Mouse (Mus musculus) bone marrow, adult 2 months (tissue): ENCODE data around the gene Ncaph2. TPM values are rescaled to one million over a fixed set of nuclear protein-coding genes. Genes with fewer than 3 reads are reported as not detected.

Source experiments
- H3K27ac ChIP-seq: fragments of 200-500 bp; 2 replicates; pipeline ENCODE4 v1.5.1; 2012; ENCODE audit warnings: low read depth, mild to moderate bottlenecking, control low read depth, inconsistent platforms, low read length; ENCODE audit not compliant: control insufficient read depth, poor library complexity, insufficient read depth
- H3K4me1 ChIP-seq: fragments of 200-500 bp; 2 replicates; pipeline ENCODE4 v1.6.1; 2011; ENCODE audit warnings: low read length; ENCODE audit not compliant: control insufficient read depth, insufficient read depth
- H3K4me3 ChIP-seq: fragments of 200-500 bp; replicated peaks from 2 replicates; pipeline ENCODE3; 2011; ENCODE audit warnings: mild to moderate bottlenecking, low read depth, low read length, control low read depth; ENCODE audit not compliant: control insufficient read depth
- CTCF ChIP-seq: fragments of 200-500 bp; IDR thresholded peaks from 2 replicates; pipeline ENCODE4 v1.5.1; 2011; ENCODE audit warnings: low read length, control low read depth; ENCODE audit not compliant: control insufficient read depth, insufficient read depth
- POLR2A ChIP-seq: fragments of 200-500 bp; IDR thresholded peaks from 2 replicates; pipeline ENCODE4 v1.6.1; 2011; ENCODE audit warnings: low read depth, mild to moderate bottlenecking, control low read depth, low read length, borderline replicate concordance; ENCODE audit not compliant: control insufficient read depth
- WGBS: fragments of 180-500 bp; shearing (Covaris S2); methylation state at CpG from one replicate; pipeline ENCODE4 v1.1.7; 2018; 5-methylcytosine and 5-hydroxymethylcytosine counted together
- polyA plus RNA-seq: library from polyadenylated mRNA; stranded (reverse); fragments of >200 nt; gene quantifications from 2 replicates; pipeline ENCODE4 v1.2.4, GENCODE M21; 2011; ENCODE audit warnings: low replicate concordance; ENCODE audit not compliant: missing spikeins, insufficient read depth, insufficient read length

Gene Ncaph2
- polyA plus RNA-seq, 1 experiment, result 191 TPM

- peak overlapping the region; percentile 85 for H3K27ac ChIP-seq
- 1% methylated on average over 35 of the region's 35 CpGs for WGBS
- TF ChIP-seq POLR2A (no peak), CTCF (peak; percentile 80)
- no peaks in the 10 kb centered on the region for H3K4me1 ChIP-seq
- H3K4me3 ChIP-seq, result peak overlapping the region; percentile 94
Measured at GRCm38 (mm10) chr15:89373027-89373761, 17.7 kb downstream of the Ncaph2 start.

DNA sequence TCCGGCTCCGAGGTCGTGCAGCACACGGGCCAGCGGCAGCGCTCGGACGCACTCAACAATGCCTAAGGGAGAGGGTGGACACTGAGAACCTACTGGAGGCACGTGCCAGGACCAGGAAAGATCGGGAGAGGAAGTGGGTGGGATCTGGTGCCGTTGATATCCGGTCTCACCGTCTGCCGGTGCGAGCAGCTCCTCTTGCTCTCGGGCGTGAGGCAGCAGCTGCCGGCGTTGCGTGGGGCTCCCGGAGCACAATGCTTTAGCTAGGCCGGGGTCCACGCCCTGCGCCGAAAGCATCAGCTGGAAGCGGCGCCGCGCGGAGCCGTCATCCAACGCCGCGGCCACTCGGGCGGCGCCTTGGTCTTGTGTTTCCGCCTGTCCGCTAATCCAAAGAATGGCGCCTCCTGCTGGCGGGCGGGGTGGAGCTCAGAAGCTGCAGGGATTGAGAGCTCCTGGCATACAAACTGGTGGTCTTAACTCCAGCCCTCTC is 18.3 kb downstream of the Ncaph2 start, which contains the start of gene Sco2:
TSS of gene Sco2 (minus strand) at position 85 of the 487 bp plus-strand sequence.
- under 1% methylated on average over 42 of the region's 42 CpGs for WGBS
- Histone ChIP-seq H3K4me3 (peak within 1 kb of the TSS; percentile 94), H3K27ac (peak within 1 kb of the TSS; percentile 85), H3K4me1 (no peaks in the 10 kb centered on the region)
- TF ChIP-seq CTCF (peak; percentile 81), POLR2A (peak; percentile 24; the same call in 1 of the 2 replicates)

GRCm38 (mm10) chr15:89374340-89374739 is 18.8 kb downstream of the Ncaph2 start:
- WGBS, result 58% methylated on average over 9 of the region's 9 CpGs
- peak overlapping the region; percentile 94 for H3K4me3 ChIP-seq
- H3K27ac ChIP-seq, result no peak overlapping the region
- no peaks in the 10 kb centered on the region for H3K4me1 ChIP-seq
- no peak for TF ChIP-seq POLR2A
- no peak for TF ChIP-seq CTCF

GRCm38 (mm10) chr15:89374801-89375534 is 19.4 kb downstream of the Ncaph2 start:
- WGBS, result 87% methylated on average over 17 of the region's 17 CpGs
- no peaks in the 10 kb centered on the region for H3K4me1 ChIP-seq
- no peak overlapping the region for H3K27ac ChIP-seq
- no peak overlapping the region for H3K4me3 ChIP-seq
- TF ChIP-seq POLR2A (no peak), CTCF (no peak)

DNA sequence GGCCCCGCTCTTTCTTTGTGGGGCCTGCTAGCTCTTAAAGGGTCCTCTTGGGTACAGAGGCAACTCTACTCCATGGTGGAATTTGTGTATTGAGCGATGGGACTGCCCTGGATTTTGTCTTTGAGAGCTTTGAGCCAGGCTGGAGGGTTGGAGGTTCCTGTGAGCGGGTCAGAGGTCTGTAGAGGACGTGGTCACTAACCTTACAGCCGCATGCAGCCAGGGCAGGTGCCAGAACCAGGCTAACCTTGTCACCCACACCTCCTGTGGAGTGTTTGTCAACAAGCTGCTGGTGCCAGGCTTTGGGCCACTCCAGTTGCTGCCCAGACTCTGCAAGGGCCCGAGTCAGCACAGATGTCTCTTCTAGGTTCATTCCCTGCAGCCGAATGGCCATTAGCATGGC is 20.5 kb downstream of the Ncaph2 start:
- no peak for TF ChIP-seq POLR2A
- TF ChIP-seq CTCF, result no peak
- WGBS, result 79% methylated on average over 7 of the region's 7 CpGs
- Histone ChIP-seq H3K27ac (no peak overlapping the region), H3K4me3 (no peak overlapping the region), H3K4me1 (no peaks in the 10 kb centered on the region)

- Histone ChIP-seq H3K4me3 (no peak within 1 kb of the TSS), H3K27ac (no peak within 1 kb of the TSS), H3K4me1 (no peaks in the 10 kb centered on the region)
- TF ChIP-seq POLR2A, result no peak
- WGBS, result 86% methylated on average over 16 of the region's 16 CpGs
Measured at GRCm38 (mm10) chr15:89376957-89377356, 21.4 kb downstream of the Ncaph2 start, which contains the start of gene Tymp. Gene Tymp (minus strand): TSS chr15:89377039.

DNA sequence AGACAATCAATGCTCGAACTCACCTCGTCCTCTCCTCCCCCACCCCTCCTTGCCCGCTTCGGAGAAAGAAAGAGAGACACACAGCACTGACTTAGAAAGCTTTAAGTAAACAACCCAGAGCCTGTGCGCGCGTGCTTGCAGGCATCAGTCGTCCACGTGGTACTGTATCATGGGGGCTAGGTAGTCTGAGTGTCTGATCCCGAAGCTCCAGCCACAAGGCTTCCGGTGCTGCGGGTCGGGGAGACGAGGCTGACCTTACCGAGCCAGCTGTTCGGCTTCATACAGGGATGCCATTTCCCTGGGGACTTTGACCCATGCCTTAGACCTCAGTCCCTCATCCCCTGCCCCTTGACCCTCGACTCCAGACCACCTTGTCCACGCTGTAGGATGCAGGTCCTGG is 21.8 kb downstream of the Ncaph2 start:
- WGBS, result 31% methylated on average over 18 of the region's 18 CpGs
- Histone ChIP-seq H3K4me3 (no peak overlapping the region), H3K4me1 (no peaks in the 10 kb centered on the region), H3K27ac (no peak overlapping the region)
- TF ChIP-seq CTCF (no peak), POLR2A (no peak)

- 12% methylated on average over 46 of the region's 46 CpGs for WGBS
- Histone ChIP-seq H3K4me3 (peak overlapping the region; percentile 2), H3K27ac (no peak overlapping the region), H3K4me1 (no peaks in the 10 kb centered on the region)
- TF ChIP-seq POLR2A, result no peak
- TF ChIP-seq CTCF, result no peak
Measured at GRCm38 (mm10) chr15:89377938-89378828, 22.7 kb downstream of the Ncaph2 start.
